Mouse (Mus musculus): ENCODE results near the gene Stk38l.

GRCm38 (mm10) chr6:146686463-146687196, 38.2 kb upstream of the Stk38l start:
- TF ChIP-seq CTCF (IDR thresholded peaks at IDR 0.05; ENCODE audit: low read depth) (no peak), EP300 (IDR thresholded peaks at IDR 0.05; ENCODE audit: low read depth) (no peak)

Measured in liver, postnatal 0 days (tissue).